Mouse (Mus musculus) bone marrow, adult 2 months (tissue): Measurements from ENCODE around the gene Ak6. TPM values are rescaled to one million over a fixed set of nuclear protein-coding genes. Genes with fewer than 3 reads are reported as not detected.

Experiments used
- H3K27ac ChIP-seq: fragments of 200-500 bp; 2 replicates; pipeline ENCODE4 v1.5.1; 2012; ENCODE audit warnings: low read depth, mild to moderate bottlenecking, control low read depth, inconsistent platforms, low read length; ENCODE audit not compliant: control insufficient read depth, poor library complexity, insufficient read depth
- H3K4me1 ChIP-seq: fragments of 200-500 bp; 2 replicates; pipeline ENCODE4 v1.6.1; 2011; ENCODE audit warnings: low read length; ENCODE audit not compliant: control insufficient read depth, insufficient read depth
- H3K4me3 ChIP-seq: fragments of 200-500 bp; replicated peaks from 2 replicates; pipeline ENCODE3; 2011; ENCODE audit warnings: mild to moderate bottlenecking, low read depth, low read length, control low read depth; ENCODE audit not compliant: control insufficient read depth
- CTCF ChIP-seq: fragments of 200-500 bp; IDR thresholded peaks from 2 replicates; pipeline ENCODE4 v1.5.1; 2011; ENCODE audit warnings: low read length, control low read depth; ENCODE audit not compliant: control insufficient read depth, insufficient read depth
- POLR2A ChIP-seq: fragments of 200-500 bp; IDR thresholded peaks from 2 replicates; pipeline ENCODE4 v1.6.1; 2011; ENCODE audit warnings: low read depth, mild to moderate bottlenecking, control low read depth, low read length, borderline replicate concordance; ENCODE audit not compliant: control insufficient read depth
- WGBS: fragments of 180-500 bp; shearing (Covaris S2); methylation state at CpG from one replicate; pipeline ENCODE4 v1.1.7; 2018; 5-methylcytosine and 5-hydroxymethylcytosine counted together
- polyA plus RNA-seq: library from polyadenylated mRNA; stranded (reverse); fragments of >200 nt; gene quantifications from 2 replicates; pipeline ENCODE4 v1.2.4, GENCODE M21; 2011; ENCODE audit warnings: low replicate concordance; ENCODE audit not compliant: missing spikeins, insufficient read depth, insufficient read length

The Ak6 gene
- polyA plus RNA-seq, 1 experiment: 83.2 TPM

DNA sequence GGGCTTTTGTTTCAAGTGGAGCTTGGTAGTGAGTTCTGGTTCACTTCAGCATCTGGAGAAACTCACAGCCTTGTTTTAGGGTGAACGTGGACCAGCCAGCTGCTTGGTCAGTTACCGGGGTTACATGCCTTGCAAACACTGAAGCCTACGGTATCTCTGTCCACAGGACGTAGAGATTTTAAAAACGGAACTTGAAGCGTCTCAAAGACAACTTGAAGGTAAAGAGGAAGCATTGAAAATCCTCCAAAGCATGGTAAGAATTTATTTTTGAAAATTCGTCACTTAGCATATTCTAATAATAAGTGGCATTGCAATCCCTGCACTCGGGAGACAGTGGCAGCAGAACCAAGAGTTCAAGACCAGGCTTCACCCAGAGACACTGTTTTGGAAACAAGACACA is 30.8 kb downstream of the Ak6 start:
- no peak overlapping the region for H3K4me3 ChIP-seq
- no peak overlapping the region for H3K27ac ChIP-seq
- TF ChIP-seq CTCF (no peak), POLR2A (no peak)
- H3K4me1 ChIP-seq: peaks cover 1% of the 10 kb centered on the region; the same call in 1 of the 2 replicates
- WGBS: 79% methylated on average over 8 of the region's 8 CpGs

- H3K4me1 ChIP-seq: no peaks in the 10 kb centered on the region; the same call in 1 of the 2 replicates
- WGBS: 29% methylated on average over 2 of the region's 2 CpGs
- H3K27ac ChIP-seq: no peak overlapping the region
- no peak overlapping the region for H3K4me3 ChIP-seq
- no peak for TF ChIP-seq POLR2A
- TF ChIP-seq CTCF: no peak
These were observed 32.1 kb downstream of the Ak6 start for GRCm38 (mm10) chr13:100682837-100683236.

GRCm38 (mm10) chr13:100684355-100684754 is 33.6 kb downstream of the Ak6 start:
- no peaks in the 10 kb centered on the region for H3K4me1 ChIP-seq
- 79% methylated on average over 2 of the region's 2 CpGs for WGBS
- no peak overlapping the region for H3K27ac ChIP-seq
- no peak overlapping the region for H3K4me3 ChIP-seq
- TF ChIP-seq POLR2A (no peak), CTCF (peak; percentile 61)

DNA sequence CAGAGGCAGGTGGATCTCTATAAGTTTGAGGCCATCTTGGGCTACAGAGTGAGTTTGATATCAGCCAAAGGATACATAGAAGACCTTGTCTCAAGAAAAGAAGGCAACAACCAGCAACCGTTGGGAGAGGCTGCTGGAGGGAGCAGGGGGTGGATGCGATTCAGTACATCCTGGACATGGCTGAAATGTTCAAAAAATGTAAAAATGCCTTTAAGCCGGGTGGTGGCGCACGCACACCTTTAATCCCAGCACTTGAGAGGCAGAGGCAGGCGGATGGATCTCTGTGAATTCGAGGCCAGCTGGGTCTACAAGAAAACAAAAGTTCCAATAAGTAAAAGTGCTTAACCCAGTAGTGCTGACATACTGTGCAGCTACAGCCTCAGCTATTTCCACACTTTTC is 36.7 kb downstream of the Ak6 start:
- Histone ChIP-seq H3K4me1 (no peaks in the 10 kb centered on the region), H3K27ac (no peak overlapping the region), H3K4me3 (no peak overlapping the region)
- 76% methylated on average over 7 of the region's 7 CpGs for WGBS
- TF ChIP-seq POLR2A: no peak
- no peak for TF ChIP-seq CTCF

GRCm38 (mm10) chr13:100697541-100697940 is 46.8 kb downstream of the Ak6 start:
- Histone ChIP-seq H3K27ac (no peak overlapping the region), H3K4me1 (no peaks in the 10 kb centered on the region; the same call in 1 of the 2 replicates), H3K4me3 (no peak overlapping the region)
- TF ChIP-seq CTCF: no peak
- WGBS: 44% methylated on average over 3 of the region's 3 CpGs

GRCm38 (mm10) chr13:100698866-100699265 is 48.1 kb downstream of the Ak6 start:
- H3K4me3 ChIP-seq: no peak overlapping the region
- TF ChIP-seq CTCF: no peak
- no peak overlapping the region for H3K27ac ChIP-seq
- no peaks in the 10 kb centered on the region; the same call in 1 of the 2 replicates for H3K4me1 ChIP-seq
- WGBS: 94% methylated on average over 10 of the region's 10 CpGs

GRCm38 (mm10) chr13:100703468-100703867 is 52.7 kb downstream of the Ak6 start:
- H3K4me3 ChIP-seq: no peak overlapping the region
- H3K4me1 ChIP-seq: no peaks in the 10 kb centered on the region
- WGBS: 92% methylated on average over 2 of the region's 2 CpGs
- TF ChIP-seq POLR2A (no peak), CTCF (peak; percentile 15; the same call in 1 of the 2 replicates)
- H3K27ac ChIP-seq: no peak overlapping the region

DNA sequence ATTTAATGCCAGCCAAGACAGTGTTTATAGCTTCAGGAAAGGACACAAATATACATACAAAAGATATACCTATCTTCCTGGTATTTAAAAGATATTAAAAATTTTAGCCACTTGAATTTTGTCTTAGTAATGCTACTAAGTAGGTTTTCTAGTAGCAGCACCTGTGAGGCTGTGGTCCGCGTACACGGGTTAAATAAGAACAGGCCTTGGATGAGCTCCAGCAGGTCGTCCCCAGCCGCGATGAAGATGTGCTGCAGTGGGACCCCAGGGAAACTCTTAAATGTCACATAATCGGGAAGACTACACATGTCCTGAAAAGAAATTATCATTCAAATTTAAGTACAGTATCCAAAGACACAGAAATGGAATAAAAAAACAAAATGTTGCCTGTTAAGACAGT is 55.4 kb downstream of the Ak6 start:
- no peaks in the 10 kb centered on the region for H3K4me1 ChIP-seq
- TF ChIP-seq CTCF (no peak), POLR2A (no peak)

GRCm38 (mm10) chr13:100715467-100715866 is 64.7 kb downstream of the Ak6 start:
- Histone ChIP-seq H3K4me3 (no peak overlapping the region), H3K4me1 (no peaks in the 10 kb centered on the region; the same call in 1 of the 2 replicates), H3K27ac (no peak overlapping the region)
- WGBS: 61% methylated on average over 6 of the region's 6 CpGs
- TF ChIP-seq POLR2A (no peak), CTCF (no peak)

More for the DNA sequence above, 55.4 kb downstream of the Ak6 start:
- no peak overlapping the region for H3K27ac ChIP-seq
- WGBS: 94% methylated on average over 7 of the region's 7 CpGs
- no peak overlapping the region for H3K4me3 ChIP-seq

Other genes starting within 250 kb of the Ak6 start
- 0.50 TPM in 1 of 2 replicates, not detected in the other for gene Naip1, start 198.1 kb upstream of the Ak6 start, polyA plus RNA-seq
- gene Gtf2h2, start 158.4 kb upstream of the Ak6 start, polyA plus RNA-seq: 12.1 and 26.1 TPM in 2 replicates
- gene Ocln, start 98.3 kb upstream of the Ak6 start, polyA plus RNA-seq: 0.60 TPM in 1 of 2 replicates, not detected in the other
- 1.4 TPM in 1 of 2 replicates, not detected in the other for gene Marveld2, start 34.0 kb upstream of the Ak6 start, polyA plus RNA-seq
- gene Rad17, start 72 bp downstream of the Ak6 start, polyA plus RNA-seq: 5.0 and 11.9 TPM in 2 replicates
- gene Taf9, start 600 bp downstream of the Ak6 start, polyA plus RNA-seq: 5.2 and 8.7 TPM in 2 replicates
- 11.6 and 18.3 TPM in 2 replicates for gene Ccdc125, start 18.7 kb downstream of the Ak6 start, polyA plus RNA-seq
- 18.1 and 24.2 TPM in 2 replicates for gene Cdk7, start 80.0 kb downstream of the Ak6 start, polyA plus RNA-seq
- 35.3 and 44.2 TPM in 2 replicates for gene Mrps36, start 93.7 kb downstream of the Ak6 start, polyA plus RNA-seq
- 50.0 and 67.5 TPM in 2 replicates for gene Cenph, start 124.9 kb downstream of the Ak6 start, polyA plus RNA-seq
- 62.2 and 75.7 TPM in 2 replicates for gene Ccnb1, start 135.6 kb downstream of the Ak6 start, polyA plus RNA-seq
- gene Slc30a5, start 182.4 kb downstream of the Ak6 start, polyA plus RNA-seq: 20.7 and 23.2 TPM in 2 replicates